Mouse (Mus musculus) myocyte (in vitro differentiated cells): Measurements from ENCODE around the gene Utp14b.

ENCODE experiments used
- E2F4 ChIP-seq: IDR thresholded peaks from one replicate; pipeline ENCODE4 v1.6.1; 2011; ENCODE audit warnings: mild to moderate bottlenecking, control low read depth, moderate library complexity; ENCODE audit not compliant: insufficient read depth
- MYOD1 ChIP-seq, 3 experiments: IDR thresholded peaks; one replicate each; pipeline ENCODE4 v1.6.1; 2011; ENCODE audit warnings: control low read depth in 2 of 3, low read depth in 2 of 3, mild to moderate bottlenecking in 2 of 3, moderate library complexity in 1 of 3; ENCODE audit not compliant: insufficient read length in 2 of 3, control insufficient read depth in 1 of 3
- POLR2A ChIP-seq: IDR thresholded peaks from one replicate; pipeline ENCODE4 v1.6.1; 2011; ENCODE audit warnings: low read depth, mild to moderate bottlenecking, control low read depth, moderate library complexity; ENCODE audit not compliant: insufficient read length
- TCF12 ChIP-seq: IDR thresholded peaks from one replicate; pipeline ENCODE4 v1.6.1; 2011; ENCODE audit warnings: mild to moderate bottlenecking, control low read depth; ENCODE audit not compliant: poor library complexity, insufficient read depth, severe bottlenecking

DNA sequence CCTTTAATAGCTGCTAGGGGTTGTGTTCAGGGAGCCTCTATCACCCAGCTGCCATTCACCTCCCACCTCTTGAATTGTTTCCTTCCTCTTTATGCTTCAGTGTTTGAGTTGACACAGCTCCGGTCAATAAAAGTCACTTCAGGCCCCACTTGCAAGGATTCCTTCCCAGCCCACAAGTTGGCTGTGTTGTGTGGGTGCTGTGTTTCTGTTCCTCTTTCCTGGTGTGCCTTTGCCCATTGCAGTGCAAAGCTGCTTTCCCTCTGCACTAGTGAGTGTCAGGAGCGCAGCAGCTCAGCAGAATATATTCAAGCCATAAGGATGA is 45.1 kb downstream of the Utp14b start:
- TF ChIP-seq POLR2A, result no peak
- TF ChIP-seq TCF12, result no peak
- no peak for TF ChIP-seq MYOD1 (IDR thresholded peaks at IDR 0.05; ENCODE audit: control insufficient read depth in 1 of 3, insufficient read length in 2 of 3, low read depth in 2 of 3)
- no peak for TF ChIP-seq E2F4
